Mouse (Mus musculus) E14TG2a.4 (cell line): ENCODE data around the gene Wdr73.
A peak's percentile ranks its signal among the peaks of the same experiment; 100 is the strongest.

Experiments
- CTCF ChIP-seq: conservative IDR thresholded peaks from 2 replicates; pipeline ENCODE4 v1.5.1; 2014; ENCODE audit warnings: low read length
- NANOG ChIP-seq: IDR thresholded peaks from 2 replicates; pipeline ENCODE4 v1.6.1; 2014; ENCODE audit warnings: borderline replicate concordance, low read length, mixed read lengths
- POU5F1 ChIP-seq: IDR thresholded peaks from 2 replicates; pipeline ENCODE4 v1.6.1; 2014; ENCODE audit warnings: low read length, borderline replicate concordance

DNA sequence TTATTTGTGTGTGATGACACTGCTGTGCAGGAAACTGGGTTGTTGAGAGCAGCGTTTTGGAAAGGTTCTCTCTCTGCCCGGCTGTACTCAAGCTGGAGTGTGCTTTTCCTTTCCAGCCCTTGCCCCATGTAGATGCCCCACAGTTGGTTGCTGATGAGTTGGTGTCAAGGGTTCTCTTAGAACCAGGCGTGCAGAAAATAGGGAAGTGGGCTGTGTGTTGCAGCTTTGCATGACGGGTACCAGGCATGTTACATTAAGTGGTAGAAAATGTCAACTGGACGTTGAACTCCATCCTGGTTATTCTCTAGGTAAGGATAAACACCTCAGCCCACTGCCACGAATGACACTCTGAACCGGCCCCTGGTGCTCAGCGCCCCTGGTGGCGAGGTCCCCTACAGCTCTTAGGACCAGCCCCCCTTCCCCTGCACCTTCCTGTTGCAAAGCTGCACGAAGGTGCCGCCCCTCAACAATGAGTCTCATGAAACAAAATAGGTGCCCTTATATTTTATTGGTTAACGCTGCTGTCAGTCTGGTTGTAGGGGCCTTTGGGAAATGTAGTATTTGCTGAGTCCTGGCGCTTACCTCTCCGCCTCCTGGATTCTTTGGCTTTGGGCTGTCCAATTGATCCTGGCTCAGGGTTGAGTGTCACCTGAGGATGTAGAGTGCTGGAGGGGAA is 18.1 kb downstream of the Wdr73 start:
- peak; percentile 16; the same call in 1 of the 2 replicates for TF ChIP-seq CTCF
- no peak for TF ChIP-seq NANOG
- TF ChIP-seq POU5F1 = no peak
